Mouse (Mus musculus) hindbrain, embryonic 10.5 days (tissue): ENCODE data around the gene Wdr26. TPM values are rescaled to one million over a fixed set of nuclear protein-coding genes. Genes with fewer than 3 reads are reported as not detected.

Experiments used
- DNase-seq: peaks from one replicate; pipeline ENCODE4 v3.0.0-alpha.2; 2017; ENCODE audit warnings: low spot score
- H3K27ac ChIP-seq: fragments of 300-500 bp; sonication (generic); 2 replicates; pipeline ENCODE4 v1.5.1; 2016; ENCODE audit warnings: mild to moderate bottlenecking, moderate library complexity
- H3K27me3 ChIP-seq: fragments of 300-500 bp; sonication (generic); 2 replicates; pipeline ENCODE4 v1.6.1; 2016; ENCODE audit warnings: mild to moderate bottlenecking; ENCODE audit not compliant: poor library complexity, insufficient read depth, severe bottlenecking
- H3K36me3 ChIP-seq: fragments of 300-500 bp; sonication (generic); 2 replicates; pipeline ENCODE4 v1.6.1; 2016; ENCODE audit warnings: mild to moderate bottlenecking, moderate library complexity
- H3K4me1 ChIP-seq: fragments of 300-500 bp; sonication (generic); replicated peaks from 2 replicates; pipeline ENCODE4 v1.6.1; 2016; ENCODE audit warnings: mild to moderate bottlenecking
- H3K4me3 ChIP-seq: fragments of 300-500 bp; sonication (generic); 2 replicates; pipeline ENCODE4 v1.5.1; 2016; ENCODE audit warnings: mild to moderate bottlenecking, moderate library complexity
- H3K9me3 ChIP-seq: fragments of 300-500 bp; sonication (generic); 2 replicates; pipeline ENCODE4 v1.6.1; 2016; ENCODE audit warnings: mild to moderate bottlenecking, moderate library complexity
- WGBS: fragments of 180-500 bp; shearing (Covaris S2); methylation state at CpG from one replicate; pipeline ENCODE4 v1.1.7; 2016; 5-methylcytosine and 5-hydroxymethylcytosine counted together
- polyA plus RNA-seq: library from polyadenylated mRNA; unstranded; fragments of >200 nt; fragmentation: Nextera tagmentation; extraction: Ambion mirVana; gene quantifications from 2 replicates; pipeline ENCODE4 v1.2.1, GENCODE M21; 2016

Gene Wdr26
- polyA plus RNA-seq, 1 experiment from 2014 or later: 25.6 TPM

DNA sequence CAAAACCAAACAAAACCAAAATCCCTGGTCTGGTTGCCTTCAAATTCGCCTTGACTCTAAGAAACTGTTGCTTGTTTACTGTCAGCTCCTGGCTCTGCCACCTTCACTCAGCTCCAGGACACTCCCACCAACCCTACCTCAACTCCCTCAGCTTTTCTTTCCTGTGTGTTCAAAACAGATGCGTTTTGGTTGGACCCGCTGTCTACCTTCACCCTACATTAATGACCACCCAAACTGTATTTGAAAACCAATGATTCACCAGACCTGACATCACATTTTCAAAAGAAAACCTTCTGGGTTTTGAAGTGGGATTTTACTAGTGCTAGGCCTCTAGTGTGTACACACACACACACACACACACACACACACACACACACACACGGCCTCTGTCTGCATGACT is 1.7 kb downstream of the Wdr26 start:
- H3K36me3 ChIP-seq: peaks cover 40% of the 10 kb centered on the region
- 23% methylated on average over 4 of the region's 4 CpGs for WGBS
- H3K4me1 ChIP-seq: peaks cover 34% of the 10 kb centered on the region
- H3K9me3 ChIP-seq: no peaks in the 10 kb centered on the region
- no peaks in the 10 kb centered on the region for H3K27me3 ChIP-seq
- peak overlapping the region; percentile 99 for H3K27ac ChIP-seq
- peak overlapping the region; percentile 87 for H3K4me3 ChIP-seq
- no peak for DNase-seq

GRCm38 (mm10) chr1:181199446-181199845 is 12.4 kb downstream of the Wdr26 start:
- H3K36me3 ChIP-seq: peaks cover 95% of the 10 kb centered on the region
- no peaks in the 10 kb centered on the region for H3K9me3 ChIP-seq
- no peak overlapping the region for H3K4me3 ChIP-seq
- WGBS: 89% methylated on average over 4 of the region's 4 CpGs
- H3K27me3 ChIP-seq: no peaks in the 10 kb centered on the region
- no peak overlapping the region for H3K27ac ChIP-seq
- H3K4me1 ChIP-seq: no peaks in the 10 kb centered on the region
- DNase-seq: no peak

DNA sequence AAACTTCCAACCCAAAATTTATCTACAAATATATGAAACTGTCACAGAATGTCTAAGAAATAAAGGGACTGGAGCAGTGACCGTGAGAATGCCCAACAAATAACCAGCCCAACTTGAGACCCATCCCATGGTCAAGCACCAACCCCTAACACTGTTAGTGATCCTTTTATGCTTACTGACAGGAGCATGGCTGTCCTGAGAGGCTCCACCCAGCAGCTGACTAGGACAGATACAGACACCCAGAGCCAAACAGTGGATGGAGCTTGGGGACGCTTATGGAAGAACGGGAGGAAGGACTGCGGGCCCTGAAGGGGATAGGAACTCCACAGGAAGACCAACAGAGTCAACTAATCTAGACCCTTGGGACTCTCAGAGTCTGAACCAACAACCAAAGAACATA is 22.9 kb downstream of the Wdr26 start:
- peaks cover 99% of the 10 kb centered on the region for H3K36me3 ChIP-seq
- no peak for DNase-seq
- H3K4me1 ChIP-seq: no peaks in the 10 kb centered on the region
- WGBS: 89% methylated on average over 4 of the region's 4 CpGs
- H3K4me3 ChIP-seq: no peak overlapping the region
- no peaks in the 10 kb centered on the region for H3K9me3 ChIP-seq
- no peaks in the 10 kb centered on the region for H3K27me3 ChIP-seq
- H3K27ac ChIP-seq: no peak overlapping the region

GRCm38 (mm10) chr1:181170210-181170609 is 41.6 kb downstream of the Wdr26 start:
- no peak overlapping the region for H3K27ac ChIP-seq
- H3K4me1 ChIP-seq: no peaks in the 10 kb centered on the region
- WGBS: 88% methylated on average over 8 of the region's 8 CpGs
- no peaks in the 10 kb centered on the region for H3K9me3 ChIP-seq
- no peak overlapping the region for H3K4me3 ChIP-seq
- peaks cover 89% of the 10 kb centered on the region for H3K36me3 ChIP-seq
- no peaks in the 10 kb centered on the region for H3K27me3 ChIP-seq
- DNase-seq: no peak

GRCm38 (mm10) chr1:181168377-181168776 is 43.4 kb downstream of the Wdr26 start:
- H3K4me3 ChIP-seq: no peak overlapping the region
- H3K4me1 ChIP-seq: no peaks in the 10 kb centered on the region
- WGBS: 84% methylated on average over 3 of the region's 3 CpGs
- H3K36me3 ChIP-seq: peaks cover 94% of the 10 kb centered on the region
- DNase-seq: no peak
- H3K9me3 ChIP-seq: no peaks in the 10 kb centered on the region
- H3K27me3 ChIP-seq: no peaks in the 10 kb centered on the region
- H3K27ac ChIP-seq: no peak overlapping the region

DNA sequence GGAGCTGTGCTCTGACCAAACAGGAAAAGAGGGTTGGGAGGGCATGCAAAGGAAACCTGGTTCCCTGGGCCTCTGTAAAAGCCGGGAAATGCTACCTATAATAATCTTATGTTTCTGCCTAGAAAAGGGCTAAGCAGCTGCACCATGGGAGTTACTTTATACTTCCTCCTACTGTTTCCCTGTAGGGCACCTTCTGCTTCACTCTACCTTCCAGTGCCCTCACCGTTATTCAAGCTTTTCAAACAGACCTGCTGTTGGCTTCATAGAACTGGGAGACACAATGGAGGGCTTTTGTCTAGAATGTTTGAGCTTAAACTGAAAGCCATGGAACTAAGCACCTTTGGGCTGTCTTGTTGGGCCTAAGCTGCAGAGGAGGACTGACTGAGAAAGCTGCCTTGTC is 44.0 kb downstream of the Wdr26 start:
- H3K27ac ChIP-seq: no peak overlapping the region
- H3K4me3 ChIP-seq: no peak overlapping the region
- peaks cover 97% of the 10 kb centered on the region for H3K36me3 ChIP-seq
- no peaks in the 10 kb centered on the region for H3K9me3 ChIP-seq
- DNase-seq: no peak
- no peaks in the 10 kb centered on the region for H3K4me1 ChIP-seq
- 81% methylated on average over 2 of the region's 2 CpGs for whole genome bisulfite sequencing
- H3K27me3 ChIP-seq: no peaks in the 10 kb centered on the region

DNA sequence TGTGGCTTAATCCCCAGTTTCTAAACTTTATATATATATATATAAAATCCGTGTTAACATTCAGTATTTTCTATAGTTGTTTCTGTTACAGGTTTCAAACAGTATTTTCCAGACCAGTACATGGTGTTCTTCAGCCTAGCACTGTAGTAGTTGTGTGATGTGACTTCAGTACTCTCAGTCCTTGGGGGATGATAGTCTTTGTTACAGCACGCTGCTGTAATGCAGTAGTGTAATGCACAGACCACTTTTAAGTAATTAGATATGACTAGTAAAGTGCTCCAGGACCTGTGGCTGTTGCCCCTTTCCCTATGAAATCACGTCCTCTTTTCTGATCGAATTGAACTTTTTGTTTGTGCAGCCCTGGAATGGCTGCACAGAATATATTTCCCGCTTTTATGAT is 60.3 kb downstream of the Wdr26 start:
- DNase-seq: no peak
- WGBS: 49% methylated on average over 5 of the region's 5 CpGs
- Histone ChIP-seq H3K9me3 (no peaks in the 10 kb centered on the region), H3K27me3 (no peaks in the 10 kb centered on the region), H3K27ac (peak overlapping the region; percentile 96), H3K4me1 (peaks cover 24% of the 10 kb centered on the region), H3K36me3 (peaks cover 33% of the 10 kb centered on the region), H3K4me3 (peak overlapping the region; percentile 96)

DNA sequence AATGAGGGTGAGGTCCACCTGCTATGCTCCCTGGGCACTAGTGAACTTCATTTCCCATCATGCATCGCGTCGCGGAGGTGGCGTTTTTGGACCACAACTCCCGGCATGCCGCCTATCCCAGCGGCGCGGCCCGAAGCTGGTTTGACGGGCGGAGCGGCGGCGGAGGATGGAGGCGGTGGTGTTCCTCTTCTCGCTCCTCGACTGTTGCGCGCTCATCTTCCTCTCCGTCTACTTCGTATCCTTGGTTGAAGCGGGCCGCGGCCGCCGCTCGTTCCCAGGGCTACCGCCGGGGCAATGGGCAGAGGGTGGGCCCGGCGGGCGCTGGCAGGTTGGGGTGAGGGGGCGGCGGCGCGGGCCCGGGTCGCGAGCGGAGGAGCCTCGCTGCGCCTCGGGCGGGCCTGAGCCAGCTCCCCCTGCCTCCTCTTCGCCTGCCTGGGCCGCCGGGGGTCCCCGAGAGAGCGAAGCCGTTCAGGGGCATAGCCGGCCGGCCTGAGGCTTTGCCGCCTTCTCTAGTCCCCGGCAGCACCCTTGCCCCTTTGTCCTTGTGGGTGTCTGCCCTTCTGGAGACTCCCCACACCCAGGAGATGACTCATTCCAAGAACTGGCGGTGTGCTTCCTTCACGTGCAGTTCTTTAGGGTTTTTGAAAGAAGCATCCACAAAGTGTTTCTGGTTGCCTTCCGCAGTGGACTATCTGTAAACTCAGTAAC is 60.8 kb downstream of the Wdr26 start:
- DNase-seq: peak; percentile 87
- Histone ChIP-seq H3K27ac (peak overlapping the region; percentile 96), H3K27me3 (no peaks in the 10 kb centered on the region), H3K4me1 (peaks cover 30% of the 10 kb centered on the region), H3K36me3 (peaks cover 28% of the 10 kb centered on the region), H3K9me3 (no peaks in the 10 kb centered on the region), H3K4me3 (peak overlapping the region; percentile 96)
- under 1% methylated on average over 58 of the region's 59 CpGs for WGBS

- no peak for DNase-seq
- Histone ChIP-seq H3K9me3 (no peaks in the 10 kb centered on the region), H3K27ac (0 out of 2 replicates have a peak overlapping the region, but pooled peaks have one; percentile 96), H3K4me1 (peaks cover 36% of the 10 kb centered on the region), H3K4me3 (peak overlapping the region; percentile 96), H3K27me3 (no peaks in the 10 kb centered on the region), H3K36me3 (peaks cover 22% of the 10 kb centered on the region)
- 63% methylated on average over 3 of the region's 3 CpGs for WGBS
Measured at GRCm38 (mm10) chr1:181150431-181150826, 61.4 kb downstream of the Wdr26 start.

DNA sequence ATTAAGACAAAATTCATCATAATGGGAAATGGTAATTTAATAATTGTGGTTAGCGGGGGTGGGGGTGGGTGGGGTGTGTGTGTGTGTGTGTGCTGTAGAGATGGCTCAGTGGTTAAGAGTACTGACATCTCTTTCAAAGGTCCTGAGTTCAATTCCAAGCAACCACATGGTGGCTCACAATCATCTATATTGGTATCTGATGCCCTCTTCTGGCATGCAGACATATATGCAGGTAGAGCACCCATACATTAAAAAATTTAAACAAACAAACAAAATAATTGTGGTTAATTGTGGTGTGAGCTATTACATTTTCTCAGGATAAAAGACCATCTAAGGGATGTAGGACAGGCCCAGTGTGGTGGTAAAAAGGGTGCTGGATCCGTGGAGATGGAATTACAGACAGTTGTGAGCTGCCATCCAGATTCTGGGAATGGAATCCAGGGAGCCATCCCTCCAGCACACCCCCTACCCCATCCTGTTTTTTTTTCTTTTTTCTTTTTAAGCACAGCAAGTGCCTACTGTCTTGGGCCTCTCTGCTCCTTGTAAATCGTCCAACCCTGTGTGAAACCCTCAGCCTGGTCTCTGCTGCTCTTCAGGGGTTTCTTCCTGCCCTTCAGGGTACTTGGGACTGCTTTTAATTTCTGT is 62.3 kb downstream of the Wdr26 start:
- Histone ChIP-seq H3K4me1 (peaks cover 43% of the 10 kb centered on the region), H3K36me3 (peaks cover 13% of the 10 kb centered on the region), H3K9me3 (no peaks in the 10 kb centered on the region), H3K4me3 (no peak overlapping the region), H3K27ac (no peak overlapping the region), H3K27me3 (no peaks in the 10 kb centered on the region)
- DNase-seq: no peak
- 73% methylated on average over 3 of the region's 3 CpGs for WGBS

DNA sequence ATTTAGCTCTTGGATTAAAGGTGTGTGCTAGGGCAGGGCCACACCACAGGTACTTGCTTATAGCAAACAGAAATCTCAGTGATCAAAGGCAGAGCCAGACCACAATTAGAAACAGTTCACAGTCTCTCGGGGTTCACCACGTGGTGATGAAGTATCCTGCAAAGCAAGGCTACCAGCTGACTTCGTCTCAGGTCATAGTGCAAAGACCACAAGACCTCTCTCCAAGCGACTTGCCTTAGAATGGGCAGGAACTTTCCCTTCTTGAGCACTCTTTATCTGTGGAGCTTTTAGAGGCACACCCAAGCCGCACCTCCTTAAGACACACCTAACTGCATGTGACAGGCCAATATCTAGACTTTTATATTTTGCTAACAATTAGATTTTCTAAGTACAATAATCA is 63.3 kb downstream of the Wdr26 start:
- peaks cover 3% of the 10 kb centered on the region; the same call in 1 of the 2 replicates for H3K36me3 ChIP-seq
- no peak overlapping the region for H3K4me3 ChIP-seq
- H3K27ac ChIP-seq: no peak overlapping the region
- H3K27me3 ChIP-seq: no peaks in the 10 kb centered on the region
- no peak for DNase-seq
- no peaks in the 10 kb centered on the region for H3K9me3 ChIP-seq
- H3K4me1 ChIP-seq: peaks cover 43% of the 10 kb centered on the region
- 66% methylated on average over 5 of the region's 5 CpGs for WGBS

DNA sequence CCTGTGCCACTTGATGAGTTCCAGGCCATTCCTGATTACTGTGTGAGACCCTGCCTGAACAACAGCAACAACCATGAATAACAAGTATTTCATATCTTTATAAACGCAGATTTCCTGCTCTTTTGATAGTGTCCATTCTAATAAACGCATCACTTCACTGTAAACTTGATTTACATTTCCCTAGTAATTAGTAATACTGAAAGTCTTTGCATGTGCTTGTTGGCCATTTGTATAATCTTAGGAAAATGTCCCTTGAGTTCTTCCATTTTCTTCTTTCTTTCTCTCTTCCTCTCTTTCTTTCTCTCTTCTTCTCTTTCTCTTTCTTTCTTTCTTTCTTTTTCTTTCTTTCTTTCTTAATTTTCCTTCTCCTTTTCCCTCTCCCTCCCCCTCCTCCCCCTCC is 65.6 kb downstream of the Wdr26 start:
- 80% methylated on average over 2 of the region's 2 CpGs for WGBS

GRCm38 (mm10) chr1:181144966-181145365 is 66.8 kb downstream of the Wdr26 start:
- peak; percentile 4 for DNase-seq
- Histone ChIP-seq H3K4me3 (peak overlapping the region; percentile 84), H3K4me1 (peaks cover 39% of the 10 kb centered on the region), H3K36me3 (peaks cover 22% of the 10 kb centered on the region), H3K9me3 (no peaks in the 10 kb centered on the region), H3K27ac (peak overlapping the region; percentile 88), H3K27me3 (no peaks in the 10 kb centered on the region)
- WGBS: 21% methylated on average over 12 of the region's 12 CpGs

More for the DNA sequence above, 65.6 kb downstream of the Wdr26 start:
- no peak for DNase-seq
- H3K4me3 ChIP-seq: peak overlapping the region; percentile 84; the same call in 1 of the 2 replicates
- no peaks in the 10 kb centered on the region for H3K27me3 ChIP-seq
- H3K9me3 ChIP-seq: no peaks in the 10 kb centered on the region
- H3K36me3 ChIP-seq: peaks cover 9% of the 10 kb centered on the region
- H3K4me1 ChIP-seq: peaks cover 42% of the 10 kb centered on the region
- no peak overlapping the region for H3K27ac ChIP-seq
